Mouse (Mus musculus): Measurements from ENCODE around the gene Adamtsl3. TPM values are rescaled to one million over a fixed set of nuclear protein-coding genes. Genes with fewer than 3 reads are reported as not detected.

Adamtsl3 gene
- polyA plus RNA-seq, 1 experiment = 1.3 TPM

DNA sequence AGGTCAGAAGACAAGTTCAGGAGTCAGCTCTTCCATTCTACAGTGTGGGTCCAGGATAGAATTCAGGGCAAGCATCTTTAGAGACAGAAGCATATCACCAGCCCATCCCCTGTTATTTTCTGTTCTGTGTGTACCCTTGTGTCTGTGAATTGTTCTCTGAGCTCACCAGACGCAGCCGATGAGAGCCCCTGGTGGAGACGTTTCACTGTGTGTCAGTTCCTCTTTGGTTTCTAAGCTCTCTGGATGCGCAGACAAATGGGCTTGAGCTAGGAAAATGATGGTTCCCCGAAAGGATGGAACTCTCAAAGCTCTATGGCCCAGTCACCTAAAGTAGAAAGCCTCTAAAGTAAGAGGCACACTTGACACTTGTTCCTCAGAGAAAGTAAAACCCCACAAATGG lies 246.3 kb downstream of the Adamtsl3 start:
- DNase-seq (ENCODE audit: low read depth, low spot score) = no peak
- WGBS = 67% methylated on average over 5 of the region's 5 CpGs

DNA sequence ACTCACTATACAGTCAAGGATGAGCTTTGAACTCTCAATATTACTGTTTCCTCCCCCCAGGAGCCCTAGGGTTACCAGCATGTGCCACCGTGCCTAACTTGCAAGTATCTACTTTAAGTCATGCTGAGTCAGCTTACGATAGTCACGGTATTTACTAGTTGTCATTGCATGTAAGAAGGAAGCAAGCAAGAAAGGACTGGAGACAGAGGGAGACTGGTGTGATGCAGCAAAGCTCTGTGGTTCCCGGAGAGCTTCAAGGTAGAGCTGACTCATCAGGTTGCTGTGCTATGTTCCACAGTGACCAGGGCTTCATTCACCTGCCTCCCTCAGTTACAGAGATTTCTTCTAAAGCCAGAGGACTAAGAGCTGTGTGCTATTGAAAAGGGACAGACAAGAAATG lies 247.0 kb downstream of the Adamtsl3 start:
- DNase-seq (ENCODE audit: low read depth, low spot score) = no peak
- 75% methylated on average over 4 of the region's 4 CpGs for WGBS

DNA sequence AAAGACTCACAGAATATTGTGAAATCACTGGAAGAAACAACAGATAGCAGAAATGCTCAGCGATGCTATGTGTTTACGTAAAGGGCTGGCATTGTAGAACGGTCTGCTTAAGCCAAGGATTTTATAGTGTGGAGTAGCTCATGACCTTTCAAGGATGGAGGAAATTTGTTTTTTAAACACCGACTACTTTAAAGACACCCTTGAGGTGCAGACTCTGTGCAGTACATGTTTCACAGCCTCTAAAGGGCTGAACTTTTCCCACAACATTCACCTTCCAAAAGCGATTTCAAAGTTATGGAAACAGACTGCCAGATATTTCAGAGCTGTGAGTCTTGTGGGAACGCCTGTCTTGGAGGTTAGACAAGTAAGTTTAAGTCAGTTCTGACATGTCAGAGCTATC lies 255.4 kb downstream of the Adamtsl3 start:
- DNase-seq (ENCODE audit: low read depth, low spot score) = no peak
- WGBS = 59% methylated on average over 6 of the region's 6 CpGs

DNA sequence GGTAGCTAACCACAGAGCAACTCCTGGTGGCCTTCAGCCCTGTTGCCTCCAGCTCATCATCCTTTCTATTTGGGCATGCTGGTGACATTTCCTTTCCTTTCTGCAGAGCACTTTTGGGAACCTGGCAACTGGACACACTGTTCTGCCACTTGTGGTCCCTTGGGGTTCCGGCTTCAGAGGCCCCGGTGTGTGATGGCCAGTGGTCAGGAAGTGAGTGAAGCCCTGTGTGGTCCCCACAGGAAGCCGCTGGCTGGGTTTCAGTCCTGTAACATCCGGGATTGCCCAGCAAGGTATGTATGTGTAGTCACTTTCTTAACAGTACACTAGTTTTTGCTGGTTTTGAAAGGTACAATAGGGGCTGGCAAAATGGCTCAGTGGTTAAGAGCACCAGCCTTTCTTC lies 266.5 kb downstream of the Adamtsl3 start:
- no peak for DNase-seq (ENCODE audit: low read depth, low spot score)
- 81% methylated on average over 4 of the region's 4 CpGs for WGBS

- 59% methylated on average over 6 of the region's 6 CpGs for WGBS
- DNase-seq (ENCODE audit: low read depth, low spot score) = no peak
These were observed 269.9 kb downstream of the Adamtsl3 start for GRCm38 (mm10) chr7:82605425-82605824.

GRCm38 (mm10) chr7:82609629-82610028 lies 274.1 kb downstream of the Adamtsl3 start:
- 67% methylated on average over 3 of the region's 3 CpGs for WGBS
- no peak for DNase-seq (ENCODE audit: low read depth, low spot score)

- no peak for DNase-seq (ENCODE audit: low read depth, low spot score)
- WGBS = 16% methylated on average over 7 of the region's 7 CpGs
These were observed 289.8 kb downstream of the Adamtsl3 start for GRCm38 (mm10) chr7:82625342-82625741.

DNA sequence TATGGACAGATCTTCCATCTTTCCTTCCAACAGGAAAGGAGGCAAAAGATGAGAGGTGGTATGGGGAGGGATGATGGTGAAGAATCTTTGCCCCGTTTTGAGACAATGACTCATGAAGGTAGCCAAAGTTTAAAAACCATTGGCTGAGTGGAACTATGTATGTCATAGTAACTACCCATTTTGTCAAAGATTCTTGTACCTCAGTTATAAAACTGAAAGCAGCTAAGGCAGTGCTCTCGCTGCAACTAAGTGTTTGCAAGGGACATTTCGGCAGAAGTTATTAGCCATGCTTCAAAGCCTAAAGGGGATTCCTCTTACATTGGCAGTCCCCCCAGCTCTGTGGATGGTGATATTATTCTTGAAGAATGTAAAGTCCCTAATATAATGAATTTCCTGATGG lies 311.7 kb downstream of the Adamtsl3 start:
- DNase-seq (ENCODE audit: low read depth, low spot score) = no peak
- 87% methylated on average over 3 of the region's 3 CpGs for WGBS

- no peak for DNase-seq (ENCODE audit: low read depth, low spot score)
- 14% methylated on average over 4 of the region's 4 CpGs for WGBS
These were observed 312.4 kb downstream of the Adamtsl3 start for GRCm38 (mm10) chr7:82647909-82648308.

- 1% methylated on average over 46 of the region's 46 CpGs for WGBS
- peak; percentile 82 for DNase-seq (ENCODE audit: low read depth, low spot score)
These were observed 313.0 kb downstream of the Adamtsl3 start, which contains the start of the genes Saxo2 and Efl1 for GRCm38 (mm10) chr7:82648353-82649080. Saxo2 (minus strand) TSS chr7:82648528. Efl1 (plus strand) TSS chr7:82648614.

DNA sequence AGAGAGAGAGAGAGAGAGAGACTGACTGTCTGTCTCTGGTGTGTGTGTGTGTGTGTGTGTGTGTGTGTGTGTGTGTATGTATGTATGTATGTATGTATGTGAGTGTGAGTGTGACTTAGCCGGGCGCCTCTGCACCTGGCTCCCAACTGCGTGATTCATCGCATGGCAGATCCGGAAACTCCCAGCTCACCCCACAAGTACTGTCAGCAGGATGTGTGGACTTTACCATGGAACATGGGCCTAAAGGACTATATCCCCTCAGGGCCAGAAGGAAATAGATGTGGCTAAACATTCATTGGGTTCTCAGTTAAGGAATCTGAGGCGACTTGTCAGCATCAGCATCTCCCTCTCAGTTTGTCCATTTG lies 313.6 kb downstream of the Adamtsl3 start:
- DNase-seq (ENCODE audit: low read depth, low spot score) = peak; percentile 35
- 6% methylated on average over 6 of the region's 6 CpGs for WGBS

Other genes with a start within 250 kb of the Adamtsl3 start
- gene Sh3gl3, start 161.9 kb upstream of the Adamtsl3 start, polyA plus RNA-seq (2012; rRNA removed) = 0.96 and 0.97 TPM in 2 replicates

Measured in large intestine, adult 2 months (tissue).